Mouse (Mus musculus) intestine, embryonic 16.5 days (tissue): ENCODE results near the gene Nav2. TPM values are rescaled to one million over a fixed set of nuclear protein-coding genes. Genes with fewer than 3 reads are reported as not detected.

Experiments used
- ATAC-seq: fragments of 200-750 bp; cut with Nextera tagmentation; 2 replicates; pipeline ENCODE4 v1.8.0; 2017; ENCODE audit warnings: moderate TSS enrichment, moderate library complexity
- H3K27ac ChIP-seq: fragments of 300-500 bp; sonication (generic); 2 replicates; pipeline ENCODE4 v1.5.1; 2014; ENCODE audit warnings: mild to moderate bottlenecking, low read length
- H3K27me3 ChIP-seq: fragments of 300-500 bp; sonication (generic); replicated peaks from 2 replicates; pipeline ENCODE4 v1.6.1; 2014; ENCODE audit warnings: low read length, control low read depth, mixed read lengths; ENCODE audit not compliant: control insufficient read depth, insufficient read depth
- H3K36me3 ChIP-seq: fragments of 300-500 bp; sonication (generic); 2 replicates; pipeline ENCODE4 v1.6.1; 2014; ENCODE audit warnings: low read length, control low read depth; ENCODE audit not compliant: control insufficient read depth, insufficient read depth
- H3K4me1 ChIP-seq: fragments of 300-500 bp; sonication (generic); 2 replicates; pipeline ENCODE4 v1.6.1; 2014; ENCODE audit warnings: low read length, control low read depth, mixed read lengths; ENCODE audit not compliant: control insufficient read depth, insufficient read depth
- H3K4me2 ChIP-seq: fragments of 300-500 bp; sonication (generic); 2 replicates; pipeline ENCODE4 v1.6.1; 2014; ENCODE audit warnings: low read depth, low read length, control low read depth
- H3K4me3 ChIP-seq: fragments of 300-500 bp; sonication (generic); 2 replicates; pipeline ENCODE4 v1.5.1; 2014; ENCODE audit warnings: mild to moderate bottlenecking, low read length
- H3K9ac ChIP-seq: fragments of 300-500 bp; sonication (generic); 2 replicates; pipeline ENCODE4 v1.6.1; 2014; ENCODE audit warnings: low read depth, low read length
- H3K9me3 ChIP-seq: fragments of 300-500 bp; sonication (generic); 2 replicates; pipeline ENCODE4 v1.6.1; 2016; ENCODE audit warnings: low read length, control low read depth; ENCODE audit not compliant: control insufficient read depth
- whole genome bisulfite sequencing: fragments of 180-500 bp; shearing (Covaris S2); extraction: QIAGEN DNeasy Blood & Tissue Kit; methylation state at CpG from one replicate; pipeline ENCODE4 v1.1.7; 2014; 5-methylcytosine and 5-hydroxymethylcytosine counted together
- polyA plus RNA-seq: library from polyadenylated mRNA; unstranded; fragments of >200 nt; fragmentation: Nextera tagmentation; extraction: Ambion mirVana; gene quantifications from 2 replicates; pipeline ENCODE4 v1.2.1, GENCODE M21; 2015

The Nav2 gene
- polyA plus RNA-seq, 1 experiment from 2014 or later, result 15.3 TPM

GRCm38 (mm10) chr7:49232969-49233368 is 324.5 kb downstream of the Nav2 start:
- H3K27me3 ChIP-seq, result no peaks in the 10 kb centered on the region
- H3K4me1 ChIP-seq, result no peaks in the 10 kb centered on the region
- H3K9ac ChIP-seq, result no peak overlapping the region
- 84% methylated on average over 2 of the region's 2 CpGs for WGBS
- no peak overlapping the region for H3K4me3 ChIP-seq
- H3K9me3 ChIP-seq, result 0 out of 2 replicates have a peak, but pooled peaks cover 4% of the 10 kb centered on the region
- ATAC-seq, result no peak
- no peak overlapping the region for H3K27ac ChIP-seq
- H3K4me2 ChIP-seq, result no peak overlapping the region
- no peaks in the 10 kb centered on the region for H3K36me3 ChIP-seq

- H3K4me2 ChIP-seq, result no peak overlapping the region
- no peaks in the 10 kb centered on the region for H3K36me3 ChIP-seq
- WGBS, result 66% methylated on average over 8 of the region's 8 CpGs
- 0 out of 2 replicates have a peak, but pooled peaks have one; percentile 19 for ATAC-seq
- no peak overlapping the region for H3K9ac ChIP-seq
- H3K4me3 ChIP-seq, result no peak overlapping the region
- no peaks in the 10 kb centered on the region for H3K4me1 ChIP-seq
- peak overlapping the region; percentile 79; the same call in 1 of the 2 replicates for H3K27ac ChIP-seq
- H3K9me3 ChIP-seq, result 0 out of 2 replicates have a peak, but pooled peaks cover 4% of the 10 kb centered on the region
- no peaks in the 10 kb centered on the region for H3K27me3 ChIP-seq
These were observed 325.8 kb downstream of the Nav2 start for GRCm38 (mm10) chr7:49234288-49234687.

GRCm38 (mm10) chr7:49235271-49235681 is 326.8 kb downstream of the Nav2 start:
- peak; percentile 31; the same call in 1 of the 2 replicates for ATAC-seq
- no peak overlapping the region for H3K9ac ChIP-seq
- no peak overlapping the region for H3K4me3 ChIP-seq
- H3K4me2 ChIP-seq, result no peak overlapping the region
- H3K27ac ChIP-seq, result peak overlapping the region; percentile 79
- no peaks in the 10 kb centered on the region for H3K27me3 ChIP-seq
- no peaks in the 10 kb centered on the region for H3K36me3 ChIP-seq
- WGBS, result 39% methylated on average over 9 of the region's 9 CpGs
- H3K9me3 ChIP-seq, result 0 out of 2 replicates have a peak, but pooled peaks cover 4% of the 10 kb centered on the region
- H3K4me1 ChIP-seq, result no peaks in the 10 kb centered on the region

GRCm38 (mm10) chr7:49235821-49236220 is 327.3 kb downstream of the Nav2 start:
- no peaks in the 10 kb centered on the region for H3K27me3 ChIP-seq
- H3K4me3 ChIP-seq, result no peak overlapping the region
- no peaks in the 10 kb centered on the region for H3K36me3 ChIP-seq
- H3K4me1 ChIP-seq, result no peaks in the 10 kb centered on the region
- H3K27ac ChIP-seq, result peak overlapping the region; percentile 31
- H3K4me2 ChIP-seq, result no peak overlapping the region
- WGBS, result 49% methylated on average over 3 of the region's 3 CpGs
- 0 out of 2 replicates have a peak, but pooled peaks cover 4% of the 10 kb centered on the region for H3K9me3 ChIP-seq
- ATAC-seq, result no peak
- no peak overlapping the region for H3K9ac ChIP-seq

- WGBS, result 83% methylated on average over 7 of the region's 7 CpGs
- ATAC-seq, result no peak
- Histone ChIP-seq H3K4me3 (no peak overlapping the region), H3K27me3 (no peaks in the 10 kb centered on the region), H3K4me2 (no peak overlapping the region), H3K9me3 (0 out of 2 replicates have a peak, but pooled peaks cover 4% of the 10 kb centered on the region), H3K4me1 (peaks cover 8% of the 10 kb centered on the region), H3K9ac (no peak overlapping the region), H3K36me3 (no peaks in the 10 kb centered on the region), H3K27ac (no peak overlapping the region)
These were observed 331.9 kb downstream of the Nav2 start for GRCm38 (mm10) chr7:49240461-49240860.

DNA sequence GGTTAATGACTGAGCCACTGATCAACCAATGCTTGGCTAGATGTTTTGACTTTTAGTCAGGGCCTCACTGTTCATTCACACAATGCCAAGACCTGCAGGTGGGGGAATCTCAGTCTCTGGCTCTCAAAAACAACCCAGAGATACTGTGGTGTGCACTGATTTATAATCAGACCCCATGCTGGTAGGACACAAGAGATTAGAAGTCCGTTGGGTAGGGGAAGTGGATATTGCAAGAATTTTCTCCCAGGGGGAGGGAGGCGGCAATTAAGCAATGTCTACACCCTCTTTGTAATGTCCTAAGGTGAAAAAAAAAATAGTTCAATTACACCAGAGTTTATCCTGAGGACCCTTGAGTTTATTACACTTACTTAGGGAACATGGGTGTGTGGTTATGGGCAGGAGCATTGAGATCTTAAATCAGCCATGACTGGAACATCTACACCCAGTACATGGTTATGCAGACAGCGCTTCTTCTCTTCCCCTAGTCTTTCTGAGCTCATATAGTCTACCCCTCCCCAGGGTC is 332.8 kb downstream of the Nav2 start:
- no peak overlapping the region for H3K4me3 ChIP-seq
- peaks cover 8% of the 10 kb centered on the region for H3K4me1 ChIP-seq
- H3K27me3 ChIP-seq, result no peaks in the 10 kb centered on the region
- no peak overlapping the region for H3K9ac ChIP-seq
- no peaks in the 10 kb centered on the region for H3K36me3 ChIP-seq
- WGBS, result 73% methylated on average over 3 of the region's 3 CpGs
- no peak overlapping the region for H3K27ac ChIP-seq
- ATAC-seq, result no peak
- H3K4me2 ChIP-seq, result no peak overlapping the region
- H3K9me3 ChIP-seq, result 0 out of 2 replicates have a peak, but pooled peaks cover 4% of the 10 kb centered on the region

DNA sequence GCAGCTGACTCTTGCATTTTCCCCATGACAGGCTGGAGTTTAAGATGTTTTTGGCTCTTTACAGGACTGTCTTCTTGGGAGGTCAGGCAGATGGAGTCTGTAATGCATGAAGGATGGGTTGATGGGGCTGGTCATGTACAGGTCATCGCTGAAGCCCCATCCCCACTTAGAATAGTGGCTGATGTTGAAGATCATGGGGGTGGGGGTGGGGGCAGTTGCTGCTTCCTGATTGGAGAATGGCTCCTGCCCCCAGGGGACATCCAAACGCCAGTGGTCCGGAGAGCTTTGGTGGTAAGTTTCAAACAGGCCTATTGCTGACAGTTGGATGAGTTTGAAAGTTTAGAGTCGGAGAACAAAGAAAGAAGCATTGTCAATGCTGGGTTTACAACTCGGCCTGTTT is 333.7 kb downstream of the Nav2 start:
- Histone ChIP-seq H3K27ac (peak overlapping the region; percentile 8; the same call in 1 of the 2 replicates), H3K9ac (no peak overlapping the region), H3K27me3 (peaks cover 4% of the 10 kb centered on the region; the same call in 1 of the 2 replicates), H3K4me2 (no peak overlapping the region), H3K4me3 (no peak overlapping the region), H3K9me3 (0 out of 2 replicates have a peak, but pooled peaks cover under 1% of the 10 kb centered on the region), H3K36me3 (no peaks in the 10 kb centered on the region), H3K4me1 (peaks cover 14% of the 10 kb centered on the region)
- ATAC-seq, result no peak
- whole genome bisulfite sequencing, result 38% methylated on average over 5 of the region's 5 CpGs

DNA sequence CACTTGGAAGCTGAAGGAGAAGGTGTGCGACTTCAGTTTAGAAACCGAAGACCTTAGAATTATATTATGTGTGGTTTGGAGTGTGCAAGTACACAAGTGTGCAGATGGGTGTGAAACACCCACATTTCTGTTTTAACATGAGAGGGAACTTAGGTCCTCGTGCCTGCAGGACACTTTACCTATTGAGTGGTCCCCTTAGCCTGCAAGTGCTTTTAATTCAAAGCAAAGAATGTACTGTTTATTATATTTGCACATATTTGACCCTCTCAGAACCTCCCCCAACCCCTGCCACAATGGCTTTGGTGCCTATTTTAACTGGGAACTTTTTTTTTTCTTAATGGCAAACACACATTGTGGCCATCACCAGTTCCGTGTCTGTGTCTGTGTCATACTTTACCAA is 334.6 kb downstream of the Nav2 start:
- peak overlapping the region; percentile 16 for H3K27ac ChIP-seq
- no peaks in the 10 kb centered on the region for H3K36me3 ChIP-seq
- H3K9ac ChIP-seq, result no peak overlapping the region
- peaks cover 14% of the 10 kb centered on the region for H3K4me1 ChIP-seq
- H3K4me2 ChIP-seq, result no peak overlapping the region
- ATAC-seq, result no peak
- no peak overlapping the region for H3K4me3 ChIP-seq
- peaks cover 5% of the 10 kb centered on the region; the same call in 1 of the 2 replicates for H3K27me3 ChIP-seq
- H3K9me3 ChIP-seq, result no peaks in the 10 kb centered on the region
- 65% methylated on average over 4 of the region's 4 CpGs for WGBS

GRCm38 (mm10) chr7:49245537-49246239 is 337.2 kb downstream of the Nav2 start:
- Histone ChIP-seq H3K27ac (peak overlapping the region; percentile 82), H3K27me3 (peaks cover 9% of the 10 kb centered on the region; the same call in 1 of the 2 replicates), H3K4me2 (peak overlapping the region; percentile 98), H3K4me3 (peak overlapping the region; percentile 73), H3K4me1 (peaks cover 30% of the 10 kb centered on the region), H3K9me3 (no peaks in the 10 kb centered on the region), H3K36me3 (no peaks in the 10 kb centered on the region), H3K9ac (peak overlapping the region; percentile 77)
- under 1% methylated on average over 68 of the region's 68 CpGs for WGBS
- ATAC-seq, result peak; percentile 97
